Mouse (Mus musculus) heart, embryonic 15.5 days (tissue): ENCODE data around the gene Gtf3c2. TPM values are rescaled to one million over a fixed set of nuclear protein-coding genes. Genes with fewer than 3 reads are reported as not detected.
A peak's percentile ranks its signal among the peaks of the same experiment; 100 is the strongest.
"Not testable (repeated sequence)": the region's sequence is repeated elsewhere in the genome, so short reads cannot be mapped to it uniquely, and the experiment has no call there.

Source experiments
- ATAC-seq: fragments of 200-750 bp; cut with Nextera tagmentation; replicated peaks from 2 replicates; pipeline ENCODE4 v1.8.0; 2017; ENCODE audit warnings: low read depth, moderate TSS enrichment; ENCODE audit not compliant: insufficient number of reproducible peaks, insufficient read depth, low FRiP score
- H3K27ac ChIP-seq: fragments of 300-500 bp; sonication (generic); 2 replicates; pipeline ENCODE4 v1.5.1; 2015; ENCODE audit warnings: mild to moderate bottlenecking, inconsistent platforms
- H3K27me3 ChIP-seq: fragments of 300-500 bp; sonication (generic); 2 replicates; pipeline ENCODE4 v1.6.1; 2015; ENCODE audit warnings: inconsistent platforms
- H3K36me3 ChIP-seq: fragments of 300-500 bp; sonication (generic); 2 replicates; pipeline ENCODE4 v1.6.1; 2015; ENCODE audit warnings: mild to moderate bottlenecking, inconsistent platforms
- H3K4me1 ChIP-seq: fragments of 300-500 bp; sonication (generic); replicated peaks from 2 replicates; pipeline ENCODE4 v1.6.1; 2015; ENCODE audit warnings: inconsistent platforms
- H3K4me2 ChIP-seq: fragments of 300-500 bp; sonication (generic); 2 replicates; pipeline ENCODE4 v1.6.1; 2015; ENCODE audit warnings: inconsistent platforms, mild to moderate bottlenecking, moderate library complexity
- H3K4me3 ChIP-seq: fragments of 300-500 bp; sonication (generic); 2 replicates; pipeline ENCODE4 v1.5.1; 2015; ENCODE audit warnings: mild to moderate bottlenecking, inconsistent platforms
- H3K9ac ChIP-seq: fragments of 300-500 bp; sonication (generic); 2 replicates; pipeline ENCODE4 v1.6.1; 2015; ENCODE audit warnings: mild to moderate bottlenecking, inconsistent platforms
- H3K9me3 ChIP-seq: fragments of 300-500 bp; sonication (generic); replicated peaks from 2 replicates; pipeline ENCODE4 v1.6.1; 2016; ENCODE audit warnings: inconsistent platforms
- WGBS: fragments of 180-500 bp; shearing (Covaris S2); methylation state at CpG from one replicate; pipeline ENCODE4 v1.1.7; 2015; ENCODE audit warnings: mixed read lengths; 5-methylcytosine and 5-hydroxymethylcytosine counted together
- polyA plus RNA-seq: library from polyadenylated mRNA; unstranded; fragments of >200 nt; fragmentation: Nextera tagmentation; extraction: Ambion mirVana; gene quantifications from 2 replicates; pipeline ENCODE4 v1.2.1, GENCODE M21; 2015

Gtf3c2 gene
- polyA plus RNA-seq = 37.2 and 44.8 TPM in 2 replicates

GRCm38 (mm10) chr5:31179766-31180630 lies at the start of gene Gtf3c2, which contains the start of gene Gm29609:
Gene Gtf3c2, minus strand, starts transcription at chr5:31180144.
Gene Gm29609, minus strand, starts transcription at chr5:31179911.
- peaks cover 12% of the 10 kb centered on the region for H3K4me1 ChIP-seq
- no peaks in the 10 kb centered on the region for H3K27me3 ChIP-seq
- no peaks in the 10 kb centered on the region for H3K36me3 ChIP-seq
- no peaks in the 10 kb centered on the region for H3K9me3 ChIP-seq
- peak within 1 kb of the TSS; percentile 97 for H3K27ac ChIP-seq
- peak; percentile 97 for ATAC-seq
- peak within 1 kb of the TSS; percentile 84 for H3K4me3 ChIP-seq
- WGBS = under 1% methylated on average over 59 of the region's 59 CpGs
- H3K9ac ChIP-seq = peak within 1 kb of the TSS; percentile 62
- H3K4me2 ChIP-seq = peak within 1 kb of the TSS; percentile 82

- Histone ChIP-seq H3K4me2 (no peak overlapping the region), H3K4me3 (no peak overlapping the region), H3K27me3 (no peaks in the 10 kb centered on the region), H3K27ac (no peak overlapping the region), H3K9me3 (no peaks in the 10 kb centered on the region), H3K36me3 (no peaks in the 10 kb centered on the region), H3K9ac (no peak overlapping the region), H3K4me1 (no peaks in the 10 kb centered on the region)
- no peak for ATAC-seq
- WGBS = 68% methylated on average over 1 of the region's 1 CpGs
Observed at GRCm38 (mm10) chr5:31226641-31227040, 46.7 kb upstream of the Gtf3c2 start.

GRCm38 (mm10) chr5:31222696-31223095 lies 42.8 kb upstream of the Gtf3c2 start:
- H3K27ac ChIP-seq = no peak overlapping the region
- H3K9me3 ChIP-seq = no peaks in the 10 kb centered on the region
- H3K9ac ChIP-seq = no peak overlapping the region
- no peak for ATAC-seq
- WGBS = 88% methylated on average over 9 of the region's 9 CpGs
- peaks cover 17% of the 10 kb centered on the region for H3K4me1 ChIP-seq
- no peaks in the 10 kb centered on the region for H3K27me3 ChIP-seq
- no peak overlapping the region for H3K4me3 ChIP-seq
- H3K4me2 ChIP-seq = no peak overlapping the region
- H3K36me3 ChIP-seq = no peaks in the 10 kb centered on the region

GRCm38 (mm10) chr5:31221304-31221945 lies 41.5 kb upstream of the Gtf3c2 start:
- no peaks in the 10 kb centered on the region for H3K9me3 ChIP-seq
- peak overlapping the region; percentile 85 for H3K27ac ChIP-seq
- peak overlapping the region; percentile 97 for H3K4me3 ChIP-seq
- H3K27me3 ChIP-seq = no peaks in the 10 kb centered on the region
- peak overlapping the region; percentile 96 for H3K9ac ChIP-seq
- H3K4me2 ChIP-seq = peak overlapping the region; percentile 80
- H3K36me3 ChIP-seq = no peaks in the 10 kb centered on the region
- H3K4me1 ChIP-seq = peaks cover 17% of the 10 kb centered on the region
- WGBS = 18% methylated on average over 11 of the region's 11 CpGs
- no peak for ATAC-seq

- ATAC-seq = peak; percentile 97
- H3K36me3 ChIP-seq = no peaks in the 10 kb centered on the region
- no peaks in the 10 kb centered on the region for H3K9me3 ChIP-seq
- H3K27me3 ChIP-seq = no peaks in the 10 kb centered on the region
- peak within 1 kb of the TSS; percentile 96 for H3K9ac ChIP-seq
- H3K4me1 ChIP-seq = peaks cover 17% of the 10 kb centered on the region
- H3K4me2 ChIP-seq = peak within 1 kb of the TSS; percentile 80
- WGBS = under 1% methylated on average over 70 of the region's 70 CpGs
- H3K4me3 ChIP-seq = peak within 1 kb of the TSS; percentile 97
- peak within 1 kb of the TSS; percentile 93 for H3K27ac ChIP-seq
Observed at GRCm38 (mm10) chr5:31220448-31221303, 40.7 kb upstream of the Gtf3c2 start, which contains the start of gene Ppm1g. Gene Ppm1g, minus strand, starts transcription at chr5:31220687.

GRCm38 (mm10) chr5:31219911-31220447 lies 40.0 kb upstream of the Gtf3c2 start:
- peaks cover 17% of the 10 kb centered on the region for H3K4me1 ChIP-seq
- no peaks in the 10 kb centered on the region for H3K36me3 ChIP-seq
- H3K4me3 ChIP-seq = peak overlapping the region; percentile 97
- ATAC-seq = peak; percentile 58
- peak overlapping the region; percentile 93 for H3K27ac ChIP-seq
- H3K4me2 ChIP-seq = peak overlapping the region; percentile 80
- under 1% methylated on average over 40 of the region's 40 CpGs for WGBS
- peak overlapping the region; percentile 96 for H3K9ac ChIP-seq
- H3K9me3 ChIP-seq = no peaks in the 10 kb centered on the region
- H3K27me3 ChIP-seq = no peaks in the 10 kb centered on the region

GRCm38 (mm10) chr5:31219474-31219873 lies 39.5 kb upstream of the Gtf3c2 start:
- H3K27me3 ChIP-seq = no peaks in the 10 kb centered on the region
- peak overlapping the region; percentile 80 for H3K4me2 ChIP-seq
- peak overlapping the region; percentile 96 for H3K9ac ChIP-seq
- ATAC-seq = no peak
- H3K36me3 ChIP-seq = no peaks in the 10 kb centered on the region
- 1% methylated on average over 11 of the region's 11 CpGs for WGBS
- H3K9me3 ChIP-seq = no peaks in the 10 kb centered on the region
- peaks cover 17% of the 10 kb centered on the region for H3K4me1 ChIP-seq
- peak overlapping the region; percentile 93 for H3K27ac ChIP-seq
- peak overlapping the region; percentile 97 for H3K4me3 ChIP-seq

- H3K4me3 ChIP-seq = peak overlapping the region; percentile 97
- H3K4me1 ChIP-seq = peaks cover 17% of the 10 kb centered on the region
- ATAC-seq = no peak
- H3K4me2 ChIP-seq = peak overlapping the region; percentile 80
- H3K9me3 ChIP-seq = no peaks in the 10 kb centered on the region
- H3K27ac ChIP-seq = no peak overlapping the region
- H3K9ac ChIP-seq = no peak overlapping the region; the same call in 1 of the 2 replicates
- H3K27me3 ChIP-seq = no peaks in the 10 kb centered on the region
- 3% methylated on average over 2 of the region's 2 CpGs for WGBS
- no peaks in the 10 kb centered on the region for H3K36me3 ChIP-seq
Observed at GRCm38 (mm10) chr5:31219070-31219469, 39.1 kb upstream of the Gtf3c2 start.

GRCm38 (mm10) chr5:31218294-31218693 lies 38.4 kb upstream of the Gtf3c2 start:
- ATAC-seq = no peak
- H3K27ac ChIP-seq = no peak overlapping the region
- 43% methylated on average over 7 of the region's 7 CpGs for WGBS
- H3K4me1 ChIP-seq = peaks cover 17% of the 10 kb centered on the region
- no peak overlapping the region for H3K4me3 ChIP-seq
- H3K9ac ChIP-seq = no peak overlapping the region
- H3K9me3 ChIP-seq = no peaks in the 10 kb centered on the region
- no peaks in the 10 kb centered on the region for H3K36me3 ChIP-seq
- H3K27me3 ChIP-seq = no peaks in the 10 kb centered on the region
- H3K4me2 ChIP-seq = no peak overlapping the region

- H3K4me2 ChIP-seq, H3K36me3 ChIP-seq, ATAC-seq, H3K27ac ChIP-seq, H3K27me3 ChIP-seq, H3K9me3 ChIP-seq, H3K4me3 ChIP-seq, H3K9ac ChIP-seq: not testable (repeated sequence)
- H3K4me1 ChIP-seq = peaks cover 17% of the 10 kb centered on the region
- 89% methylated on average over 6 of the region's 6 CpGs for WGBS
Observed at GRCm38 (mm10) chr5:31216554-31216953, 36.6 kb upstream of the Gtf3c2 start.
